Mouse (Mus musculus): Measurements from ENCODE around the gene Gnb5. TPM values are rescaled to one million over a fixed set of nuclear protein-coding genes. Genes with fewer than 3 reads are reported as not detected.

The Gnb5 gene
- total and polyA plus RNA-seq, 2 experiments from 2014 or later: 73.2 to 91.4 TPM

GRCm38 (mm10) chr9:75267147-75267546 lies 38.9 kb upstream of the Gnb5 start:
- H3K36me3 ChIP-seq (ENCODE audit: insufficient read depth): no peaks in the 10 kb centered on the region
- H3K9ac ChIP-seq: no peak overlapping the region
- no peak overlapping the region for H3K27ac ChIP-seq (ENCODE audit: low read depth, low read length)
- no peak overlapping the region for H3K4me3 ChIP-seq (ENCODE audit: low read depth, low read length)
- DNase-seq: no peak
- TF ChIP-seq CTCF (IDR thresholded peaks at IDR 0.05; ENCODE audit: low read depth): no peak
- no peak for ATAC-seq
- no peaks in the 10 kb centered on the region for H3K4me1 ChIP-seq (ENCODE audit: insufficient read depth)
- H3K27me3 ChIP-seq (ENCODE audit: insufficient read depth, low read length): no peaks in the 10 kb centered on the region
- H3K9me3 ChIP-seq (ENCODE audit: low read length): no peaks in the 10 kb centered on the region
- no peak overlapping the region for H3K4me2 ChIP-seq (ENCODE audit: low read depth)
- WGBS: 75% methylated on average over 6 of the region's 6 CpGs

- Histone ChIP-seq H3K27ac (ENCODE audit: low read depth, low read length) (no peak overlapping the region), H3K4me1 (ENCODE audit: insufficient read depth) (no peaks in the 10 kb centered on the region), H3K4me3 (ENCODE audit: low read depth, low read length) (no peak overlapping the region), H3K4me2 (ENCODE audit: low read depth) (no peak overlapping the region), H3K36me3 (ENCODE audit: insufficient read depth) (no peaks in the 10 kb centered on the region), H3K27me3 (ENCODE audit: insufficient read depth, low read length) (no peaks in the 10 kb centered on the region), H3K9me3 (ENCODE audit: low read length) (no peaks in the 10 kb centered on the region), H3K9ac (no peak overlapping the region)
- TF ChIP-seq CTCF (IDR thresholded peaks at IDR 0.05; ENCODE audit: low read depth): no peak
- WGBS: 74% methylated on average over 6 of the region's 6 CpGs
- ATAC-seq (no peak), DNase-seq (no peak)
Measured at GRCm38 (mm10) chr9:75270382-75270781, 35.7 kb upstream of the Gnb5 start.

GRCm38 (mm10) chr9:75271539-75271938 lies 34.5 kb upstream of the Gnb5 start:
- no peak overlapping the region for H3K9ac ChIP-seq
- no peaks in the 10 kb centered on the region for H3K4me1 ChIP-seq (ENCODE audit: insufficient read depth)
- no peak overlapping the region for H3K4me3 ChIP-seq (ENCODE audit: low read depth, low read length)
- no peaks in the 10 kb centered on the region for H3K27me3 ChIP-seq (ENCODE audit: insufficient read depth, low read length)
- no peaks in the 10 kb centered on the region for H3K9me3 ChIP-seq (ENCODE audit: low read length)
- DNase-seq: no peak
- no peak for ATAC-seq
- WGBS: 92% methylated on average over 8 of the region's 8 CpGs
- no peak overlapping the region for H3K4me2 ChIP-seq (ENCODE audit: low read depth)
- no peak for TF ChIP-seq CTCF (IDR thresholded peaks at IDR 0.05; ENCODE audit: low read depth)
- no peaks in the 10 kb centered on the region for H3K36me3 ChIP-seq (ENCODE audit: insufficient read depth)
- H3K27ac ChIP-seq (ENCODE audit: low read depth, low read length): no peak overlapping the region

- H3K27me3 ChIP-seq (ENCODE audit: insufficient read depth, low read length): no peaks in the 10 kb centered on the region
- H3K9me3 ChIP-seq (ENCODE audit: low read length): no peaks in the 10 kb centered on the region
- no peak overlapping the region for H3K27ac ChIP-seq (ENCODE audit: low read depth, low read length)
- no peak overlapping the region for H3K9ac ChIP-seq
- no peaks in the 10 kb centered on the region for H3K36me3 ChIP-seq (ENCODE audit: insufficient read depth)
- no peak overlapping the region for H3K4me3 ChIP-seq (ENCODE audit: low read depth, low read length)
- no peak overlapping the region for H3K4me2 ChIP-seq (ENCODE audit: low read depth)
- DNase-seq (no peak), ATAC-seq (no peak)
- H3K4me1 ChIP-seq (ENCODE audit: insufficient read depth): no peaks in the 10 kb centered on the region
- TF ChIP-seq CTCF (IDR thresholded peaks at IDR 0.05; ENCODE audit: low read depth): no peak
- 80% methylated on average over 6 of the region's 6 CpGs for WGBS
Measured at GRCm38 (mm10) chr9:75273646-75274045, 32.4 kb upstream of the Gnb5 start.

GRCm38 (mm10) chr9:75274486-75274885 lies 31.6 kb upstream of the Gnb5 start:
- Histone ChIP-seq H3K27ac (ENCODE audit: low read depth, low read length) (no peak overlapping the region), H3K27me3 (ENCODE audit: insufficient read depth, low read length) (no peaks in the 10 kb centered on the region), H3K4me2 (ENCODE audit: low read depth) (no peak overlapping the region), H3K4me1 (ENCODE audit: insufficient read depth) (no peaks in the 10 kb centered on the region), H3K4me3 (ENCODE audit: low read depth, low read length) (no peak overlapping the region), H3K36me3 (ENCODE audit: insufficient read depth) (no peaks in the 10 kb centered on the region), H3K9ac (no peak overlapping the region), H3K9me3 (ENCODE audit: low read length) (no peaks in the 10 kb centered on the region)
- no peak for DNase-seq
- no peak for ATAC-seq
- WGBS: 97% methylated on average over 5 of the region's 5 CpGs
- no peak for TF ChIP-seq CTCF (IDR thresholded peaks at IDR 0.05; ENCODE audit: low read depth)

- no peaks in the 10 kb centered on the region for H3K9me3 ChIP-seq (ENCODE audit: low read length)
- H3K9ac ChIP-seq: no peak overlapping the region
- no peak overlapping the region for H3K4me2 ChIP-seq (ENCODE audit: low read depth)
- H3K27me3 ChIP-seq (ENCODE audit: insufficient read depth, low read length): no peaks in the 10 kb centered on the region
- ATAC-seq (no peak), DNase-seq (no peak)
- no peaks in the 10 kb centered on the region for H3K4me1 ChIP-seq (ENCODE audit: insufficient read depth)
- no peak overlapping the region for H3K4me3 ChIP-seq (ENCODE audit: low read depth, low read length)
- 96% methylated on average over 9 of the region's 9 CpGs for WGBS
- H3K36me3 ChIP-seq (ENCODE audit: insufficient read depth): no peaks in the 10 kb centered on the region
- no peak for TF ChIP-seq CTCF (IDR thresholded peaks at IDR 0.05; ENCODE audit: low read depth)
- no peak overlapping the region for H3K27ac ChIP-seq (ENCODE audit: low read depth, low read length)
Measured at GRCm38 (mm10) chr9:75275051-75275450, 31.0 kb upstream of the Gnb5 start.

- no peak overlapping the region for H3K27ac ChIP-seq (ENCODE audit: low read depth, low read length)
- H3K4me2 ChIP-seq (ENCODE audit: low read depth): no peak overlapping the region
- 46% methylated on average over 5 of the region's 5 CpGs for WGBS
- TF ChIP-seq CTCF (IDR thresholded peaks at IDR 0.05; ENCODE audit: low read depth): peak; percentile 56
- H3K27me3 ChIP-seq (ENCODE audit: insufficient read depth, low read length): no peaks in the 10 kb centered on the region
- no peak overlapping the region for H3K9ac ChIP-seq
- H3K4me3 ChIP-seq (ENCODE audit: low read depth, low read length): no peak overlapping the region
- no peaks in the 10 kb centered on the region for H3K36me3 ChIP-seq (ENCODE audit: insufficient read depth)
- ATAC-seq (no peak), DNase-seq (peak; percentile 23)
- H3K4me1 ChIP-seq (ENCODE audit: insufficient read depth): no peaks in the 10 kb centered on the region
- no peaks in the 10 kb centered on the region for H3K9me3 ChIP-seq (ENCODE audit: low read length)
Measured at GRCm38 (mm10) chr9:75280814-75281213, 25.3 kb upstream of the Gnb5 start.

GRCm38 (mm10) chr9:75282179-75282578 lies 23.9 kb upstream of the Gnb5 start:
- TF ChIP-seq CTCF (IDR thresholded peaks at IDR 0.05; ENCODE audit: low read depth): no peak

More at GRCm38 (mm10) chr9:75282179-75282578, 23.9 kb upstream of the Gnb5 start:
- DNase-seq (no peak), ATAC-seq (no peak; the same call in 1 of the 2 replicates)
- Histone ChIP-seq H3K27me3 (ENCODE audit: insufficient read depth, low read length) (no peaks in the 10 kb centered on the region), H3K4me2 (ENCODE audit: low read depth) (no peak overlapping the region), H3K36me3 (ENCODE audit: insufficient read depth) (no peaks in the 10 kb centered on the region), H3K9me3 (ENCODE audit: low read length) (no peaks in the 10 kb centered on the region), H3K4me1 (ENCODE audit: insufficient read depth) (no peaks in the 10 kb centered on the region), H3K4me3 (ENCODE audit: low read depth, low read length) (no peak overlapping the region), H3K9ac (no peak overlapping the region), H3K27ac (ENCODE audit: low read depth, low read length) (no peak overlapping the region)
- WGBS: 92% methylated on average over 2 of the region's 2 CpGs
